Mouse (Mus musculus): ENCODE results near the gene Rnf144b. TPM values are rescaled to one million over a fixed set of nuclear protein-coding genes. Genes with fewer than 3 reads are reported as not detected.

Rnf144b gene
- polyA plus RNA-seq, 1 experiment from 2014 or later, result 1.3 TPM

- no peaks in the 10 kb centered on the region for H3K27me3 ChIP-seq (ENCODE audit: control insufficient read depth, insufficient read depth, low read length)
- no peak overlapping the region for H3K9ac ChIP-seq (replicated peaks; ENCODE audit: low read depth, low read length)
- H3K36me3 ChIP-seq (ENCODE audit: control insufficient read depth, insufficient read depth, low read length), result no peaks in the 10 kb centered on the region
- no peak for ATAC-seq (ENCODE audit: low read depth)
- H3K4me2 ChIP-seq (ENCODE audit: low read depth, low read length), result no peak overlapping the region
- H3K27ac ChIP-seq (ENCODE audit: low read depth, low read length), result no peak overlapping the region
- H3K4me1 ChIP-seq (ENCODE audit: control insufficient read depth, insufficient read depth, low read length), result no peaks in the 10 kb centered on the region
- no peaks in the 10 kb centered on the region for H3K9me3 ChIP-seq (ENCODE audit: control insufficient read depth, low read length)
- 72% methylated on average over 13 of the region's 13 CpGs for WGBS
- no peak overlapping the region for H3K4me3 ChIP-seq (ENCODE audit: low read depth, low read length)
Measured at GRCm38 (mm10) chr13:47247156-47247800, 124.8 kb downstream of the Rnf144b start.

- H3K27ac ChIP-seq (ENCODE audit: low read depth, low read length), result no peak overlapping the region
- H3K27me3 ChIP-seq (ENCODE audit: control insufficient read depth, insufficient read depth, low read length), result no peaks in the 10 kb centered on the region
- H3K9me3 ChIP-seq (ENCODE audit: control insufficient read depth, low read length), result no peaks in the 10 kb centered on the region
- H3K36me3 ChIP-seq (ENCODE audit: control insufficient read depth, insufficient read depth, low read length), result no peaks in the 10 kb centered on the region
- no peak overlapping the region for H3K4me2 ChIP-seq (ENCODE audit: low read depth, low read length)
- no peak for ATAC-seq (ENCODE audit: low read depth)
- H3K4me3 ChIP-seq (ENCODE audit: low read depth, low read length), result no peak overlapping the region
- WGBS, result 45% methylated on average over 8 of the region's 8 CpGs
- no peaks in the 10 kb centered on the region for H3K4me1 ChIP-seq (ENCODE audit: control insufficient read depth, insufficient read depth, low read length)
- no peak overlapping the region for H3K9ac ChIP-seq (replicated peaks; ENCODE audit: low read depth, low read length)
Measured at GRCm38 (mm10) chr13:47248289-47249010, 126.0 kb downstream of the Rnf144b start.

GRCm38 (mm10) chr13:47250615-47251014 is 128.2 kb downstream of the Rnf144b start:
- no peak for ATAC-seq (ENCODE audit: low read depth)
- no peaks in the 10 kb centered on the region for H3K9me3 ChIP-seq (ENCODE audit: control insufficient read depth, low read length)

GRCm38 (mm10) chr13:47251114-47251764 is 128.8 kb downstream of the Rnf144b start:
- Histone ChIP-seq H3K4me3 (ENCODE audit: low read depth, low read length) (no peak overlapping the region), H3K9me3 (ENCODE audit: control insufficient read depth, low read length) (no peaks in the 10 kb centered on the region), H3K27ac (ENCODE audit: low read depth, low read length) (no peak overlapping the region), H3K4me2 (ENCODE audit: low read depth, low read length) (no peak overlapping the region), H3K27me3 (ENCODE audit: control insufficient read depth, insufficient read depth, low read length) (no peaks in the 10 kb centered on the region), H3K4me1 (ENCODE audit: control insufficient read depth, insufficient read depth, low read length) (no peaks in the 10 kb centered on the region), H3K9ac (replicated peaks; ENCODE audit: low read depth, low read length) (no peak overlapping the region), H3K36me3 (ENCODE audit: control insufficient read depth, insufficient read depth, low read length) (no peaks in the 10 kb centered on the region)
- 91% methylated on average over 2 of the region's 2 CpGs for WGBS
- no peak for ATAC-seq (ENCODE audit: low read depth)

More at GRCm38 (mm10) chr13:47250615-47251014, 128.2 kb downstream of the Rnf144b start:
- no peaks in the 10 kb centered on the region for H3K36me3 ChIP-seq (ENCODE audit: control insufficient read depth, insufficient read depth, low read length)
- no peak overlapping the region for H3K9ac ChIP-seq (replicated peaks; ENCODE audit: low read depth, low read length)
- WGBS, result 88% methylated on average over 1 of the region's 1 CpGs
- no peak overlapping the region for H3K27ac ChIP-seq (ENCODE audit: low read depth, low read length)
- H3K4me1 ChIP-seq (ENCODE audit: control insufficient read depth, insufficient read depth, low read length), result no peaks in the 10 kb centered on the region
- H3K4me2 ChIP-seq (ENCODE audit: low read depth, low read length), result no peak overlapping the region
- no peaks in the 10 kb centered on the region for H3K27me3 ChIP-seq (ENCODE audit: control insufficient read depth, insufficient read depth, low read length)
- no peak overlapping the region for H3K4me3 ChIP-seq (ENCODE audit: low read depth, low read length)

- H3K27me3 ChIP-seq (ENCODE audit: control insufficient read depth, insufficient read depth, low read length), result no peaks in the 10 kb centered on the region
- no peak overlapping the region for H3K9ac ChIP-seq (replicated peaks; ENCODE audit: low read depth, low read length)
- no peak overlapping the region for H3K4me2 ChIP-seq (ENCODE audit: low read depth, low read length)
- H3K4me1 ChIP-seq (ENCODE audit: control insufficient read depth, insufficient read depth, low read length), result no peaks in the 10 kb centered on the region
- H3K9me3 ChIP-seq (ENCODE audit: control insufficient read depth, low read length), result no peaks in the 10 kb centered on the region
- H3K36me3 ChIP-seq (ENCODE audit: control insufficient read depth, insufficient read depth, low read length), result no peaks in the 10 kb centered on the region
- no peak overlapping the region for H3K4me3 ChIP-seq (ENCODE audit: low read depth, low read length)
- H3K27ac ChIP-seq (ENCODE audit: low read depth, low read length), result no peak overlapping the region
- no peak for ATAC-seq (ENCODE audit: low read depth)
- WGBS, result 80% methylated on average over 5 of the region's 5 CpGs
Measured at GRCm38 (mm10) chr13:47253711-47254110, 131.3 kb downstream of the Rnf144b start.

GRCm38 (mm10) chr13:47259297-47259696 is 136.8 kb downstream of the Rnf144b start:
- H3K36me3 ChIP-seq (ENCODE audit: control insufficient read depth, insufficient read depth, low read length), result no peaks in the 10 kb centered on the region
- ATAC-seq (ENCODE audit: low read depth), result no peak

GRCm38 (mm10) chr13:47261961-47262360 is 139.5 kb downstream of the Rnf144b start:
- peak; percentile 46; the same call in 1 of the 2 replicates for ATAC-seq (ENCODE audit: low read depth)
- H3K4me1 ChIP-seq (ENCODE audit: control insufficient read depth, insufficient read depth, low read length), result no peaks in the 10 kb centered on the region

More at GRCm38 (mm10) chr13:47259297-47259696, 136.8 kb downstream of the Rnf144b start:
- no peak overlapping the region for H3K27ac ChIP-seq (ENCODE audit: low read depth, low read length)
- no peaks in the 10 kb centered on the region for H3K4me1 ChIP-seq (ENCODE audit: control insufficient read depth, insufficient read depth, low read length)
- H3K4me3 ChIP-seq (ENCODE audit: low read depth, low read length), result no peak overlapping the region
- no peaks in the 10 kb centered on the region for H3K27me3 ChIP-seq (ENCODE audit: control insufficient read depth, insufficient read depth, low read length)
- H3K4me2 ChIP-seq (ENCODE audit: low read depth, low read length), result no peak overlapping the region
- no peak overlapping the region for H3K9ac ChIP-seq (replicated peaks; ENCODE audit: low read depth, low read length)
- WGBS, result 59% methylated on average over 4 of the region's 4 CpGs
- H3K9me3 ChIP-seq (ENCODE audit: control insufficient read depth, low read length), result no peaks in the 10 kb centered on the region

GRCm38 (mm10) chr13:47264382-47264781 is 141.9 kb downstream of the Rnf144b start:
- H3K27me3 ChIP-seq (ENCODE audit: control insufficient read depth, insufficient read depth, low read length), result no peaks in the 10 kb centered on the region
- no peaks in the 10 kb centered on the region for H3K9me3 ChIP-seq (ENCODE audit: control insufficient read depth, low read length)
- H3K4me3 ChIP-seq (ENCODE audit: low read depth, low read length), result no peak overlapping the region
- no peaks in the 10 kb centered on the region for H3K4me1 ChIP-seq (ENCODE audit: control insufficient read depth, insufficient read depth, low read length)
- no peak for ATAC-seq (ENCODE audit: low read depth)
- H3K4me2 ChIP-seq (ENCODE audit: low read depth, low read length), result no peak overlapping the region
- no peak overlapping the region for H3K27ac ChIP-seq (ENCODE audit: low read depth, low read length)
- H3K9ac ChIP-seq (replicated peaks; ENCODE audit: low read depth, low read length), result no peak overlapping the region
- WGBS, result 89% methylated on average over 8 of the region's 8 CpGs
- H3K36me3 ChIP-seq (ENCODE audit: control insufficient read depth, insufficient read depth, low read length), result no peaks in the 10 kb centered on the region

More at GRCm38 (mm10) chr13:47261961-47262360, 139.5 kb downstream of the Rnf144b start:
- Histone ChIP-seq H3K9ac (replicated peaks; ENCODE audit: low read depth, low read length) (no peak overlapping the region), H3K4me2 (ENCODE audit: low read depth, low read length) (no peak overlapping the region), H3K27ac (ENCODE audit: low read depth, low read length) (no peak overlapping the region), H3K36me3 (ENCODE audit: control insufficient read depth, insufficient read depth, low read length) (no peaks in the 10 kb centered on the region), H3K4me3 (ENCODE audit: low read depth, low read length) (no peak overlapping the region), H3K9me3 (ENCODE audit: control insufficient read depth, low read length) (no peaks in the 10 kb centered on the region), H3K27me3 (ENCODE audit: control insufficient read depth, insufficient read depth, low read length) (no peaks in the 10 kb centered on the region)
- 64% methylated on average over 2 of the region's 2 CpGs for WGBS

GRCm38 (mm10) chr13:47266411-47266810 is 144.0 kb downstream of the Rnf144b start:
- 87% methylated on average over 7 of the region's 7 CpGs for WGBS
- no peak overlapping the region for H3K4me2 ChIP-seq (ENCODE audit: low read depth, low read length)
- no peak for ATAC-seq (ENCODE audit: low read depth)

More at GRCm38 (mm10) chr13:47266411-47266810, 144.0 kb downstream of the Rnf144b start:
- Histone ChIP-seq H3K36me3 (ENCODE audit: control insufficient read depth, insufficient read depth, low read length) (no peaks in the 10 kb centered on the region), H3K9me3 (ENCODE audit: control insufficient read depth, low read length) (no peaks in the 10 kb centered on the region), H3K4me1 (ENCODE audit: control insufficient read depth, insufficient read depth, low read length) (no peaks in the 10 kb centered on the region), H3K9ac (replicated peaks; ENCODE audit: low read depth, low read length) (no peak overlapping the region), H3K27ac (ENCODE audit: low read depth, low read length) (no peak overlapping the region), H3K4me3 (ENCODE audit: low read depth, low read length) (no peak overlapping the region), H3K27me3 (ENCODE audit: control insufficient read depth, insufficient read depth, low read length) (no peaks in the 10 kb centered on the region)
